Mouse (Mus musculus): ENCODE data around the gene Wipf2.

DNA sequence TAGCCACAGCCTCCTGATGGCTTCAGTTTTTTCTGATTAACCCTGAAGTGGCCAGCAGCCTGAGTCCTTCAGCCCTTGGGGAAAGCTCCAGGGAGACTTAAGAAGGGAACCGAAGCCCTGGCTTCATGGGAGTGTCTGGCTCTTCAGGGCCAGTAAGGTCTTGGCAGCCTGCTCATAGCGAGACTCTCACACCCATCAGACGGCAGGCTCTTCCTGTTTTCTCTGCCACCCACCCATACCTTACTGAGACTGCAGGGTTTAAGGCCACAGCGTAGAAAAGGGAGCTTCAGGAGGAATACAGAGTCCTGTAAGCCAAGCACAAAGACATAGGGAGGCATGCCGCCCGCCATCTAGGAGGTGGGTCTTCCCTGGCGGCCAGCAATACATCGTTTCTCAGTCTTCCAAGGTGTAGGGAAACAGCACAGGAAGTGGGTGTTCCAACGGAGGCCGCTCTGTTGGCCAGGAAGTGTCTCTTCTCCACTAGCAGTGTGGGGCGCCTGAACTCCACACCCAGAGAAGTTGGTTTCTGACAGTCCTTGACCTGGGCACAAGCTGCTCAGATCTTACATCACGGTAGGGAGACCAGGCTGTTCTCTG, 37.2 kb downstream of the Wipf2 start:
- TF ChIP-seq GATA1 (IDR thresholded peaks at IDR 0.05; ENCODE audit: borderline replicate concordance, low read length) (no peak), FLI1 (IDR thresholded peaks at IDR 0.05; ENCODE audit: low read length) (no peak)

Data from megakaryocyte, embryonic 14.5 days (primary cell).